Mouse (Mus musculus): ENCODE measurements at regions not wholly inside any gene's neighbourhood (a gene's known extent, or its start where the extent isn't known, plus 50 kb on each side); places are given as distances from the start of the nearest gene placed in this dataset.
A peak's percentile ranks its signal among the peaks of the same experiment; 100 is the strongest.

- peak; percentile 37 to 42 for DNase-seq (ENCODE audit: low spot score in 2 of 2)
Observed at GRCm38 (mm10) chr12:70589315-70589742, 136.4 kb downstream of the Tmx1 start.

GRCm38 (mm10) chr12:70590456-70591050, 137.7 kb downstream of the Tmx1 start:
- DNase-seq (ENCODE audit: low spot score in 2 of 2) = peak; percentile 33 to 36

GRCm38 (mm10) chr12:70592821-70593220, 139.9 kb downstream of the Tmx1 start:
- DNase-seq (ENCODE audit: low spot score in 2 of 2) = no peak

GRCm38 (mm10) chr12:70598211-70598701, 145.4 kb downstream of the Tmx1 start:
- DNase-seq (ENCODE audit: low spot score in 2 of 2) = peak in 1 of 2 experiments; percentile 61

GRCm38 (mm10) chr12:70599731-70600130, 146.8 kb downstream of the Tmx1 start:
- no peak for DNase-seq (ENCODE audit: low spot score in 2 of 2)

GRCm38 (mm10) chr12:70603869-70604268, 151.0 kb downstream of the Tmx1 start:
- DNase-seq (ENCODE audit: low spot score in 2 of 2) = no peak

GRCm38 (mm10) chr12:70608672-70609071, 155.8 kb downstream of the Tmx1 start:
- no peak for DNase-seq (ENCODE audit: low spot score in 2 of 2)

GRCm38 (mm10) chr12:70609116-70609871, 156.4 kb downstream of the Tmx1 start:
- DNase-seq (ENCODE audit: low spot score in 2 of 2) = no peak

- no peak for DNase-seq (ENCODE audit: low spot score in 2 of 2)
Observed at GRCm38 (mm10) chr12:70611891-70612290, 159.0 kb downstream of the Tmx1 start.

GRCm38 (mm10) chr12:70613244-70613643, 160.3 kb downstream of the Tmx1 start:
- no peak for DNase-seq (ENCODE audit: low spot score in 2 of 2)

- no peak for DNase-seq (ENCODE audit: low spot score in 2 of 2)
Observed at GRCm38 (mm10) chr12:70614101-70614500, 161.2 kb downstream of the Tmx1 start.

- DNase-seq (ENCODE audit: low spot score in 2 of 2) = no peak
Observed at GRCm38 (mm10) chr12:70614686-70615085, 161.8 kb downstream of the Tmx1 start.

- DNase-seq (ENCODE audit: low spot score in 2 of 2) = no peak
Observed at GRCm38 (mm10) chr12:70615123-70615522, 162.2 kb downstream of the Tmx1 start.

GRCm38 (mm10) chr12:70616049-70616448, 163.2 kb downstream of the Tmx1 start:
- no peak for DNase-seq (ENCODE audit: low spot score in 2 of 2)

- DNase-seq (ENCODE audit: low spot score in 2 of 2) = no peak
Observed at GRCm38 (mm10) chr12:70616487-70616886, 163.6 kb downstream of the Tmx1 start.

- DNase-seq (ENCODE audit: low spot score in 2 of 2) = peak in 1 of 2 experiments; percentile 29
Observed at GRCm38 (mm10) chr12:70617024-70617423, 164.1 kb downstream of the Tmx1 start.

GRCm38 (mm10) chr12:70617979-70618378, 165.1 kb downstream of the Tmx1 start:
- DNase-seq (ENCODE audit: low spot score in 2 of 2) = no peak

- DNase-seq (ENCODE audit: low spot score in 2 of 2) = no peak
Observed at GRCm38 (mm10) chr12:70619436-70619835, 166.5 kb downstream of the Tmx1 start.

- DNase-seq (ENCODE audit: low spot score in 2 of 2) = no peak
Observed at GRCm38 (mm10) chr12:70622019-70622418, 169.1 kb downstream of the Tmx1 start.

- DNase-seq (ENCODE audit: low spot score in 2 of 2) = no peak
Observed at GRCm38 (mm10) chr12:70624298-70624980, 171.5 kb downstream of the Tmx1 start.

- no peak for DNase-seq (ENCODE audit: low spot score in 2 of 2)
Observed at GRCm38 (mm10) chr12:70627638-70628037, 174.7 kb downstream of the Tmx1 start.

Data from urinary bladder, postnatal 36 days (tissue).